Mouse (Mus musculus): ENCODE measurements around the gene Slc25a31.

Gene Slc25a31

DNA sequence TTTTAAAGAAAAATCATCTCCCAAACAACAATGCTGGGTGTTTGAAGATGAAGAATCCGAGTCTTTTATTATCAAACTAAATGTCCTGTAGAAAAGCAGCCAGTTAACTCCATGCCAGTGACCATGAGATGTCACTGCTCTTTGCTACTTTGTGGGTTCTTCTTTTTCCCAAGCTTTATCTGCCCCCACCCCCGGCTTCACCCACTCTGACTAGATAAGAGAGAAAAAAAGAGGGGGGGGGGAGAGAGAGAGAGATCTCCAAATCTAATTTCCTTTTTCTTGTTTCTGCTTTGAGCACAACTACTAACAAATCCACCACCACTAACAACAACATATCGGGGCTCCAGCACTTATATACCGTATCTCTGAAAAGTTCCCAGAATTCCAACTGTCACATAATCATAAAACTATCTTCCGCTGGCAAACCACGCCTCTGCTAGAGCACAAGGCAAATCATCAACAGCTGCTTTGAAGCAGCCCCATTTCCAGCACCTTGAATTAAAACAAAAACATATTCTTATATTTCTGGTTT is 29.8 kb downstream of the Slc25a31 start:
- DNase-seq (ENCODE audit: low spot score in 2 of 2) = no peak

DNA sequence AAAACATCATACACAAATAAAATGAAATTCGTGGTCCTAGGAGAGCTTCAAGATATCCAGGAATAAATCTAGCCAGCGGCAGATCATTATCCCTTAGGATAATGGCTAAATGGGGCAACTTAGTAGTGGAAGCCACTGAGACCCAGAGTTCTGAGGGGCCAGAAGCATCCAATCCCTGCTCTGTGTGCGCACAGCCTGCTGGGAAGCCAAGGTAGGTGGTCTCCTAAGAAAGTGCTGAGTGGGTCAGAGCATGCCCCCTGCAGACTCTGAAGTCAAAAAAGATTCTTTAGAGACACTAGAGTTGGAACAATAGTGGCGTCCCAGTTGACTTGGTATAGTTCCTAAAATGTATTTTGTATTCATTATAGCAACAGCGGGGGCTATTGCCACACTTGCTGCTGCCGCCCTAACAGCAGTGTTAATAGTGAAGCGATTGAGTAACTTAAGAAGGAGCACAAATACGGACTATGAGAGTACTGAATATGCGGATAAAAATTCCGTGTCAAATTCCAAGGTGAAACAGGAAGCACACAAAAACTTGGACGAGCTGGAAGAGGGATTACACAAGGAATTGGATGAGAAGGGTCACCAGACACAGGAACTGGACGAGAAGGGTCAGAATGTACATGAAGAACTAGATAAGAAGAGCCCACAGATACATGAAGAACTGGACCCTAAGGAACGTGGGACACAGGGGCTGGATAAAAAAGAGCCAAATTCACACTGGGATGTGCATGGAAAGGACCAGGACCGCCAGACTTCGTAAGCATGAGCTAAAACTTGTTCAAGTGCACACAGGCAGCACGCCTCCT is 35.6 kb downstream of the Slc25a31 start, which contains the start of gene Hspa4l:
Gene Hspa4l, plus strand, starts transcription at position 472 of the 812 bp plus-strand sequence.
- no peak for DNase-seq (ENCODE audit: low spot score in 2 of 2)

DNA sequence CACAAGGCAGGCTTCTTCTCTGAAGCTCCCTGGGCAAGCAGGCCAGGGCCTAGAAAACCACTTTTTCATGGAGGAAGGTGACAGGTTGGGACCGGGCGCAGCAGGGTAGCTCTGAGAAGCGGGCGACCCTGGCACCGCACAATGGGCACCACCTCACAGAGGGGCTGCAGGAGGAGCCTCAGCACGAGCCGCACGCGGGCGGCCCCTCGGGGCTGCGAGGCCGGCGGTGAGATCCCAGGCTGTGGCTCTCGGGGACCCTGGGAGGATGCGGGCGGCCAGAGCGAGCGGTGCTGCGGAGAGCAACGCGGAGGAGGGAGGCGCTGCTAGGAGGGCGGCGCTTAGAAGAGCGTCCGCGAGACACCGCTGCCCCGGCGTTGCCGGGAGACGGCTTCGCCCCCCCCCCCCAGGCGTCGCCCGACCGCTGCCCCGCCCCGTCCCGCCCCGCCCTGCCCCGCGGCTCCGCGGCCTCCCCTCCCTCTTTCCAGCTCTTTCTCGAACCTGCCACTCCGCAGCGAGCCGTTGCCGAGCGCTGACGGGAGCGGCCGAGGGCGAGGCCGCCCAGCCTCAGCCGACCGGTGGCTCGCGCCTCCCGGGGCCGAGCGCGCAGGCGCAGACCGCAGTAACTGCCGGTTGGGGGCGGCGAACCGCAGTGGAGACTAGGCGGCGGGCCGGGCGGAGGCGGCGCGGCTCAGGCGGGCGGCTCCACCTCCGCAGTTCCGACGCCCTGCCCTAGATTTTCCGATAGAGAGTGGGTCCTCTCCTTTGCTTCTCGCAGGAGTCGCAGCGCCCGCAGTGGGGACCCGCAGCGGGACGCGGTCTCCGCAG is 36.4 kb downstream of the Slc25a31 start:
- peak; percentile 60 to 86 for DNase-seq (ENCODE audit: low spot score in 2 of 2)

DNA sequence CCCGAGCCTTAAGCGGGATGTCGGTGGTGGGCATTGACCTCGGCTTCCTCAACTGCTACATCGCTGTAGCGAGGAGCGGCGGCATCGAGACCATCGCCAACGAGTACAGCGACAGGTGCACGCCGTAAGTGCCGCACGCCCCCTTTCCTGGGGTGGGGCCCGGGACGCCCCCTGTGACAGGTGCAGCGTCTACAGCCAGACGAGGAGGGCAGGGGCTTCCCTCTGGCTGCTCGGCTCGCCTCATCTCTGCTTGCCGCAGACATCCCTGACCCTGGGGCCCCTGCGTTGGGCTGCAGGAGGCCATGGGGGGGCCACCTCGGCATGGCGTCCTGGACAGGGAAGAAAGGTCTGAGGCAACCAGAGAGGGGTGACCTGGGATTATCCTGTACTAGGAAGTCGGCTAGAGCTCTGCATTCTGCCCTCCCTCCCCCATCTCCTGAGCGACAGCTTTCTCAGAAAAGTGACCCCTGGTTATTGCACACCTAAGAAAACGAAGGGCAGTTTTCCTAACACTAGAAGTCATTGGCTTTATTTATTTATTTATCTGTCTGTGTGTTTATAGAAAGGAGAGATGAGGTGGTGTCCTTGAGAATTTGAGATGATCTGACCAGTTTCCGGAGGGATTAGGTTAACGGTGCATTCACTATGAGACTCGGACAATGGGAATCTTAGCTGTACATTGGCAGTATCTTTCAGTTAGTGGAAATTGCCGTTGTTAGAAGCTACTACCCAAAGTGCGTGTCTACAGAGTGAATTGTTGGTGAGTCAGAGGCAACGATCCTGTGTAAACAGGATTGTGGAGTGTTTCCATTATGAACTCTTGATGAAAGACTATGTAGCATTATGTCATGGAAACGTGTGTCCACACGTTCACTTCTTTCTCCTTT is 37.2 kb downstream of the Slc25a31 start:
- no peak for DNase-seq (ENCODE audit: low spot score in 2 of 2)

DNA sequence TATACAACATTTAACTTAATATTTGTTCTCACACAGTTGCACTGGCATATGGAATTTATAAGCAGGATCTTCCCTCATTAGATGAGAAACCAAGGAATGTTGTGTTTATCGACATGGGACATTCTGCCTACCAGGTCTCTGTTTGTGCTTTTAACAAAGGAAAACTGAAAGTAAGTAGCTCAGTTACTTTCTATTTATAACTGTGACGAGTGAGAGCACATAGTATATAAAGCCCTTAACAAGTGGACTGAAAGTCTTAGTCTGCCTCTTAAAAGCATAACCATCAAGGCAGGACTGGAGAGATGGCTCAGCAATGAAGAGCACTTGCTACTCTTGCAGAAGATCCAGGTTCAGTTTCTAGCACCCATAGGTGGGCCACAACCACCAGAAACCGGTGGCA is 52.1 kb downstream of the Slc25a31 start:
- DNase-seq (ENCODE audit: low spot score in 2 of 2) = no peak

DNA sequence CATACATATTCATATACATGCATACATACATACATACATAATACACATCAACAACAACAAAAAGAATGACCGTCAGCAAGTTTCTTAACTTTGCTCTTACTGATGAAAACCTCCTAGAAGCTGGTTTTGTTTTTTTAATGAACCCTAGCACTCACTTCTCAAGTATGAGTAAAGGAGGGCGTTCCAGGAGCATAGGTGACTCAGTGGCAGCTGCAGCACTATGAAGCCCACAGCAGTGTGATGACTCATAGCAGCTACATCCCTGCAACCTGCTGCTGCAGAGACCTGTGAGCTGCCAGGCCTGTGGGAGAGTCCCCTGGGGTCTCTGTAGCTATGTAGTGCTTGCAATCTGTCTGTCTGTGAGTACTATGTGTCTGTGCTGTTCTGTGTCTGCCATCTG is 52.7 kb downstream of the Slc25a31 start:
- DNase-seq (ENCODE audit: low spot score in 2 of 2) = no peak
